Mouse (Mus musculus): ENCODE data around the gene Noto. TPM values are rescaled to one million over a fixed set of nuclear protein-coding genes. Genes with fewer than 3 reads are reported as not detected.

The Noto gene
- polyA plus RNA-seq, 1 experiment from 2014 or later: not detected

DNA sequence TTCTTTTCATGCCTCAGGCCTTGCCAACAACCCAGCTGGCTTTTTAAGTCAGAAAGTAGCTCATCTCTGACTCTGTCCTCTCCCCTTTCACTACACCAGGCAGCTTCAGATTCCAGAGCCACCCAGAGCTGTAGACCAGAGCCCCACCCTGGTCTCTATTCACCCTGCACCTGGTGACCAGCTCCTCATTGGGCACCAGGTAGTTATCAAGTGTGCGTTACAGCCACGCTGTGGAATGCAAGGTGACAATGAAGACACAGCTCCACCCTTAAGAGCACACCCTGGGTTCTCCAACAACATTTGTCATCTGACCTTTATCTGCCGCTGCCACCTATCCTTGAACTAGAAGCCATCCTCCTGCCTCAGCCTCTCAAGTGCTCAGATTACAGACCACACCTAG is 51.9 kb downstream of the Noto start:
- no peak overlapping the region for H3K4me2 ChIP-seq (ENCODE audit: low read depth)
- no peak overlapping the region for H3K27ac ChIP-seq (ENCODE audit: low read depth, low read length)
- H3K9ac ChIP-seq (ENCODE audit: low read length): no peak overlapping the region
- DNase-seq (ENCODE audit: low spot score) (no peak), ATAC-seq (ENCODE audit: insufficient read depth, low FRiP score, low TSS enrichment) (no peak)
- no peaks in the 10 kb centered on the region for H3K9me3 ChIP-seq (ENCODE audit: control insufficient read depth, low read length)
- H3K27me3 ChIP-seq (ENCODE audit: control insufficient read depth, insufficient read depth, low read length): peaks cover 4% of the 10 kb centered on the region; the same call in 1 of the 2 replicates
- no peaks in the 10 kb centered on the region; the same call in 1 of the 2 replicates for H3K36me3 ChIP-seq (ENCODE audit: control insufficient read depth, insufficient read depth, low read length)
- no peaks in the 10 kb centered on the region for H3K4me1 ChIP-seq (ENCODE audit: control insufficient read depth, insufficient read depth, low read length)
- no peak overlapping the region for H3K4me3 ChIP-seq (ENCODE audit: low read depth, low read length)
- 77% methylated on average over 3 of the region's 3 CpGs for WGBS

DNA sequence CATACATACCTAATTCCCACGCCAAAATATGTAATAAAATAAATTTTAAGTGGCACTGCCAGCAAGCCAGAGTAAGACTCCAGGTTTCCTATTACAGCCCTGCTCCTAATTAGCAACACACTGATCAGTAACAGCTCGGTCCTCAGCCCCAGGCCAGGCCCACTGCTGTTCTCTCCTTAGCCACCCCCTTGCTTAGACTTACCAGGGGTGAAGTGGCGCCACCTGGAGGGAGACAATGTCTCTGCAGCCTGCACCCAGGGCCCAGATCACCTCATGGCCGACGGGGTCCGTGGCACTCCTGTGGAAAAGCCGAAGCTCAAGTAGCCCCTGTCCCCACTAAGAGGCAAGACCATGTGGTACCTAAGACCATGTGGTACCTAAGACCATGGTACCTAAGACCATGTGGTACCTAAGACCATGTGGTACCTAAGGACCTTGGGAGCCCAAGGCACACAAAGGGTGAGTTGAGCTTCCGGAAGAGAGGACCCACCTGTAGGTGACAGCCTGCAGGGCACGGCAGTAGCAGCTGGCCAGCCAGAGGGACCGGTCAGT is 53.8 kb downstream of the Noto start:
- no peaks in the 10 kb centered on the region for H3K36me3 ChIP-seq (ENCODE audit: control insufficient read depth, insufficient read depth, low read length)

DNA sequence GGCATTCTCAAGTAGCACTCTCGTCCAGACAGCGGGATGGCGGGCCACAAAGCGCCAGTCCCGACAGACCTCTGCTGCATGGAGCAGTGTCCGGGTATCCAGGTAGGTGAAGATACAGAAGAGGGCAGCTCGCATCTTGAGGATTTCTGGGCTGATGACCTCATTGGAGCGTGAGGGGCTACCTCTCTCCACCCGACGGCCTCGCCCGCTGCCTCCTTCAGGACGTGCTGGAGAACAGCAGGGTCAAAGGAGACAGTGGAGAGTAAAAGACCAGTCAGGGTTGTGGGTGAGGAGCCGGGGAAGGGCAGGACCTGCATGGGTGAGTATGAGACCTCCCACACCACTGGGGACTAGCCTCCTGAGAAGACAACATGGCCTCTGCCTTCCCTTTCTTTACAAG is 54.7 kb downstream of the Noto start:
- DNase-seq (ENCODE audit: low spot score): no peak
- Histone ChIP-seq H3K4me2 (ENCODE audit: low read depth) (no peak overlapping the region), H3K4me1 (ENCODE audit: control insufficient read depth, insufficient read depth, low read length) (no peaks in the 10 kb centered on the region), H3K36me3 (ENCODE audit: control insufficient read depth, insufficient read depth, low read length) (no peaks in the 10 kb centered on the region), H3K9ac (ENCODE audit: low read length) (no peak overlapping the region), H3K27ac (ENCODE audit: low read depth, low read length) (no peak overlapping the region), H3K9me3 (ENCODE audit: control insufficient read depth, low read length) (no peaks in the 10 kb centered on the region), H3K4me3 (ENCODE audit: low read depth, low read length) (no peak overlapping the region), H3K27me3 (ENCODE audit: control insufficient read depth, insufficient read depth, low read length) (peaks cover 15% of the 10 kb centered on the region)
- WGBS: 32% methylated on average over 14 of the region's 14 CpGs
- ATAC-seq (ENCODE audit: insufficient read depth, low FRiP score, low TSS enrichment): no peak

More for the DNA sequence above, 53.8 kb downstream of the Noto start:
- no peak overlapping the region for H3K4me3 ChIP-seq (ENCODE audit: low read depth, low read length)
- no peaks in the 10 kb centered on the region for H3K4me1 ChIP-seq (ENCODE audit: control insufficient read depth, insufficient read depth, low read length)
- no peaks in the 10 kb centered on the region for H3K9me3 ChIP-seq (ENCODE audit: control insufficient read depth, low read length)
- H3K27ac ChIP-seq (ENCODE audit: low read depth, low read length): no peak overlapping the region
- H3K4me2 ChIP-seq (ENCODE audit: low read depth): no peak overlapping the region
- H3K9ac ChIP-seq (ENCODE audit: low read length): no peak overlapping the region
- DNase-seq (ENCODE audit: low spot score) (peak; percentile 34), ATAC-seq (ENCODE audit: insufficient read depth, low FRiP score, low TSS enrichment) (no peak)
- WGBS: 28% methylated on average over 10 of the region's 10 CpGs
- peaks cover 8% of the 10 kb centered on the region for H3K27me3 ChIP-seq (ENCODE audit: control insufficient read depth, insufficient read depth, low read length)

Other genes starting within 250 kb of the Noto start
- gene Emx1, start 236.4 kb upstream of the Noto start, polyA plus RNA-seq (2014; fragmentation: Nextera tagmentation; extraction: Ambion mirVana): not detected in 2 replicates
- 5.5 and 5.7 TPM in 2 replicates for gene Sfxn5, start 90.5 kb upstream of the Noto start, polyA plus RNA-seq (2014; fragmentation: Nextera tagmentation; extraction: Ambion mirVana)
- 4.4 and 5.5 TPM in 2 replicates for gene Rab11fip5, start 49.3 kb upstream of the Noto start, polyA plus RNA-seq (2014; fragmentation: Nextera tagmentation; extraction: Ambion mirVana)
- 52.8 and 56.9 TPM in 2 replicates for gene Smyd5, start 8.1 kb downstream of the Noto start, polyA plus RNA-seq (2014; fragmentation: Nextera tagmentation; extraction: Ambion mirVana)
- 712 and 739 TPM in 2 replicates for gene Cct7, start 27.6 kb downstream of the Noto start, polyA plus RNA-seq (2014; fragmentation: Nextera tagmentation; extraction: Ambion mirVana)
- 26.8 and 28.0 TPM in 2 replicates for gene Pradc1, start 28.1 kb downstream of the Noto start, polyA plus RNA-seq (2014; fragmentation: Nextera tagmentation; extraction: Ambion mirVana)
- gene Fbxo41, start 79.1 kb downstream of the Noto start, polyA plus RNA-seq (2014; fragmentation: Nextera tagmentation; extraction: Ambion mirVana): 0.78 and 1.1 TPM in 2 replicates
- gene Egr4, start 89.7 kb downstream of the Noto start, polyA plus RNA-seq (2014; fragmentation: Nextera tagmentation; extraction: Ambion mirVana): not detected in 2 replicates
- gene Alms1, start 163.6 kb downstream of the Noto start, polyA plus RNA-seq (2014; fragmentation: Nextera tagmentation; extraction: Ambion mirVana): 6.8 and 7.0 TPM in 2 replicates

Data from neural tube, embryonic 11.5 days (tissue).